Mouse (Mus musculus): ENCODE measurements around the gene Megf9. TPM values are rescaled to one million over a fixed set of nuclear protein-coding genes. Genes with fewer than 3 reads are reported as not detected.

Gene Megf9
- total and polyA plus RNA-seq, 2 experiments from 2014 or later: 35.4 to 64.9 TPM

GRCm38 (mm10) chr4:70536661-70537580, 2.1 kb upstream of the Megf9 start:
- Histone ChIP-seq H3K4me3 (ENCODE audit: low read depth, low read length) (no peak overlapping the region), H3K27me3 (ENCODE audit: insufficient read depth, low read length) (no peaks in the 10 kb centered on the region), H3K4me1 (ENCODE audit: insufficient read depth) (peaks cover 13% of the 10 kb centered on the region), H3K9me3 (ENCODE audit: low read length) (no peaks in the 10 kb centered on the region), H3K27ac (ENCODE audit: low read depth, low read length) (no peak overlapping the region), H3K9ac (no peak overlapping the region), H3K36me3 (ENCODE audit: insufficient read depth) (no peaks in the 10 kb centered on the region), H3K4me2 (ENCODE audit: low read depth) (no peak overlapping the region)
- TF ChIP-seq CTCF (IDR thresholded peaks at IDR 0.05; ENCODE audit: low read depth): no peak
- ATAC-seq (no peak), DNase-seq (no peak)
- 10% methylated on average over 2 of the region's 2 CpGs for WGBS

- Histone ChIP-seq H3K36me3 (ENCODE audit: insufficient read depth) (no peaks in the 10 kb centered on the region), H3K9me3 (ENCODE audit: low read length) (no peaks in the 10 kb centered on the region), H3K9ac (peak overlapping the region; percentile 99), H3K27me3 (ENCODE audit: insufficient read depth, low read length) (no peaks in the 10 kb centered on the region), H3K4me2 (ENCODE audit: low read depth) (peak overlapping the region; percentile 63), H3K27ac (ENCODE audit: low read depth, low read length) (peak overlapping the region; percentile 100), H3K4me1 (ENCODE audit: insufficient read depth) (peaks cover 16% of the 10 kb centered on the region), H3K4me3 (ENCODE audit: low read depth, low read length) (peak overlapping the region; percentile 99)
- TF ChIP-seq CTCF (IDR thresholded peaks at IDR 0.05; ENCODE audit: low read depth): no peak
- 20% methylated on average over 7 of the region's 7 CpGs for whole genome bisulfite sequencing
- DNase-seq (no peak), ATAC-seq (0 out of 2 replicates have a peak, but pooled peaks have one; percentile 0)
These were observed 1.0 kb upstream of the Megf9 start for GRCm38 (mm10) chr4:70535711-70536311.

GRCm38 (mm10) chr4:70535289-70535688, 494 bp upstream of the Megf9 start:
- no peaks in the 10 kb centered on the region for H3K9me3 ChIP-seq (ENCODE audit: low read length)
- peak overlapping the region; percentile 100 for H3K27ac ChIP-seq (ENCODE audit: low read depth, low read length)
- DNase-seq (no peak), ATAC-seq (peak; percentile 61)
- H3K4me1 ChIP-seq (ENCODE audit: insufficient read depth): peaks cover 20% of the 10 kb centered on the region
- peak overlapping the region; percentile 63 for H3K4me2 ChIP-seq (ENCODE audit: low read depth)
- no peak for TF ChIP-seq CTCF (IDR thresholded peaks at IDR 0.05; ENCODE audit: low read depth)
- no peaks in the 10 kb centered on the region for H3K36me3 ChIP-seq (ENCODE audit: insufficient read depth)
- WGBS: under 1% methylated on average over 18 of the region's 18 CpGs
- H3K4me3 ChIP-seq (ENCODE audit: low read depth, low read length): peak overlapping the region; percentile 99
- H3K27me3 ChIP-seq (ENCODE audit: insufficient read depth, low read length): no peaks in the 10 kb centered on the region
- peak overlapping the region; percentile 99 for H3K9ac ChIP-seq

GRCm38 (mm10) chr4:70534078-70534890, 511 bp downstream of the Megf9 start:
- 4% methylated on average over 59 of the region's 66 CpGs for WGBS
- H3K4me1 ChIP-seq (ENCODE audit: insufficient read depth): peaks cover 20% of the 10 kb centered on the region

GRCm38 (mm10) chr4:70533056-70533805, 1.6 kb downstream of the Megf9 start:
- 12% methylated on average over 3 of the region's 3 CpGs for WGBS
- Histone ChIP-seq H3K9ac (peak overlapping the region; percentile 99), H3K4me3 (ENCODE audit: low read depth, low read length) (peak overlapping the region; percentile 99), H3K4me1 (ENCODE audit: insufficient read depth) (peaks cover 20% of the 10 kb centered on the region), H3K9me3 (ENCODE audit: low read length) (no peaks in the 10 kb centered on the region), H3K27ac (ENCODE audit: low read depth, low read length) (no peak overlapping the region), H3K4me2 (ENCODE audit: low read depth) (peak overlapping the region; percentile 63), H3K36me3 (ENCODE audit: insufficient read depth) (no peaks in the 10 kb centered on the region), H3K27me3 (ENCODE audit: insufficient read depth, low read length) (no peaks in the 10 kb centered on the region)
- ATAC-seq: no peak
- TF ChIP-seq CTCF (IDR thresholded peaks at IDR 0.05; ENCODE audit: low read depth): no peak
- no peak for DNase-seq

More at GRCm38 (mm10) chr4:70534078-70534890, 511 bp downstream of the Megf9 start:
- H3K27me3 ChIP-seq (ENCODE audit: insufficient read depth, low read length): no peaks in the 10 kb centered on the region
- H3K27ac ChIP-seq (ENCODE audit: low read depth, low read length): peak overlapping the region; percentile 100
- H3K9me3 ChIP-seq (ENCODE audit: low read length): no peaks in the 10 kb centered on the region
- no peaks in the 10 kb centered on the region for H3K36me3 ChIP-seq (ENCODE audit: insufficient read depth)
- peak overlapping the region; percentile 63 for H3K4me2 ChIP-seq (ENCODE audit: low read depth)
- no peak for TF ChIP-seq CTCF (IDR thresholded peaks at IDR 0.05; ENCODE audit: low read depth)
- ATAC-seq: peak; percentile 44
- DNase-seq: peak; percentile 67
- H3K9ac ChIP-seq: peak overlapping the region; percentile 99
- H3K4me3 ChIP-seq (ENCODE audit: low read depth, low read length): peak overlapping the region; percentile 99

- 50% methylated on average over 1 of the region's 1 CpGs for WGBS
- peak overlapping the region; percentile 41 for H3K4me2 ChIP-seq (ENCODE audit: low read depth)
- no peaks in the 10 kb centered on the region for H3K9me3 ChIP-seq (ENCODE audit: low read length)
- H3K9ac ChIP-seq: no peak overlapping the region
- peaks cover 14% of the 10 kb centered on the region for H3K4me1 ChIP-seq (ENCODE audit: insufficient read depth)
- DNase-seq: no peak
- no peak for ATAC-seq
- no peaks in the 10 kb centered on the region for H3K27me3 ChIP-seq (ENCODE audit: insufficient read depth, low read length)
- H3K36me3 ChIP-seq (ENCODE audit: insufficient read depth): no peaks in the 10 kb centered on the region
- peak overlapping the region; percentile 23 for H3K4me3 ChIP-seq (ENCODE audit: low read depth, low read length)
- TF ChIP-seq CTCF (IDR thresholded peaks at IDR 0.05; ENCODE audit: low read depth): no peak
- no peak overlapping the region for H3K27ac ChIP-seq (ENCODE audit: low read depth, low read length)
These were observed 3.8 kb downstream of the Megf9 start for GRCm38 (mm10) chr4:70531021-70531420.

All from forebrain, postnatal 0 days (tissue).